Mouse (Mus musculus) layer of hippocampus, adult 11-12 months (tissue): ENCODE results near the gene Khdc1a.
"Not testable (repeated sequence)": the region's sequence is repeated elsewhere in the genome, so short reads cannot be mapped to it uniquely, and the experiment has no call there.

Source experiments
- DNase-seq: peaks from one replicate; pipeline ENCODE4 v3.0.0; 2022; ENCODE audit warnings: low spot score

The Khdc1a gene

GRCm38 (mm10) chr1:21349341-21349740 lies at the start of gene Khdc1a:
TSS of gene Khdc1a (plus strand) at chr1:21349641.
- DNase-seq, result no peak

- no peak for DNase-seq
Measured at GRCm38 (mm10) chr1:21299826-21300225, 49.6 kb upstream of the Khdc1a start.

GRCm38 (mm10) chr1:21301686-21302085 lies 47.8 kb upstream of the Khdc1a start:
- DNase-seq, result no peak

DNA sequence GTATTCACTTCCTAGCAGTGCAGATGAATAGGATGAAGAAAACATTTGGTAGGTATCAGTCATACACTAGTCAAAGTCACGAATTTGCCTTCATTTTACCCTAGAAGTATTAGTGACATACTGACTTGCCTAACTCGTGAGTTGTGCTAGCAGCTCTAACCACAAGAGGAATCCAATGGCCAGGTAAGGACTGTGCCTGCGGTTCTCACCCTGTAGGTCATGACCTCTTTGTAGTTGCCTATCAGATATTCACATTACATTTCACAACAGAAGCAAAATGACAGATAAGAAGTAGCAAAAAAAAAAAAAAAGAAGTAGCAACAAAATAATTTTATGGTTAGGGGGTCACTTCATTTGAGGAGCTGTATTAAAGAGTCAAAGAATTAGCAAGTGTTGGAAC lies 45.3 kb upstream of the Khdc1a start:
- DNase-seq, result no peak

GRCm38 (mm10) chr1:21304646-21305045 lies 44.8 kb upstream of the Khdc1a start:
- no peak for DNase-seq

- no peak for DNase-seq
Measured at GRCm38 (mm10) chr1:21305443-21305842, 44.0 kb upstream of the Khdc1a start.

- no peak for DNase-seq
Measured at GRCm38 (mm10) chr1:21314336-21314735, 35.1 kb upstream of the Khdc1a start.

- no peak for DNase-seq
Measured at GRCm38 (mm10) chr1:21315756-21316155, 33.7 kb upstream of the Khdc1a start.

GRCm38 (mm10) chr1:21316305-21316704 lies 33.1 kb upstream of the Khdc1a start:
- DNase-seq, result no peak

- DNase-seq, result no peak
Measured at GRCm38 (mm10) chr1:21318202-21318601, 31.2 kb upstream of the Khdc1a start.

GRCm38 (mm10) chr1:21320271-21320670 lies 29.2 kb upstream of the Khdc1a start:
- DNase-seq, result not testable (repeated sequence)

DNA sequence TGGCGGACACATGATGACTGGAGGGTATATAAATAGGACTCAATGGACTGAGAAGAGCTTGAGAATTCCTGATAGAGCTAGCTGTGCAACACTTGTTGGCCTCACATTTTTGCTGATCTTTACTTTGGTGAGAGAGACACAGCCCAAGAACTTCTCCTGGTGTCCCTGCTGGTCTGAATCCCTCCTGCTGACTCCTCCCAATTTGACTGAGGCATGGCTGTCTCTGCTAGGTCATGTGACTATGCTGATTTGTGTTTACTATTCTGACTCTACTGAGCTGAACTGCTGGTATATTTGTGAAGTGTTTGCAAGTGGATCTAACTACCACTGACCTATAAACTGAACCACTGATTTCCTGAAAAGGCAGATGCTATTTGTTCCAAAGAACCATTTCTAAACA lies 27.8 kb upstream of the Khdc1a start:
- DNase-seq, result no peak

DNA sequence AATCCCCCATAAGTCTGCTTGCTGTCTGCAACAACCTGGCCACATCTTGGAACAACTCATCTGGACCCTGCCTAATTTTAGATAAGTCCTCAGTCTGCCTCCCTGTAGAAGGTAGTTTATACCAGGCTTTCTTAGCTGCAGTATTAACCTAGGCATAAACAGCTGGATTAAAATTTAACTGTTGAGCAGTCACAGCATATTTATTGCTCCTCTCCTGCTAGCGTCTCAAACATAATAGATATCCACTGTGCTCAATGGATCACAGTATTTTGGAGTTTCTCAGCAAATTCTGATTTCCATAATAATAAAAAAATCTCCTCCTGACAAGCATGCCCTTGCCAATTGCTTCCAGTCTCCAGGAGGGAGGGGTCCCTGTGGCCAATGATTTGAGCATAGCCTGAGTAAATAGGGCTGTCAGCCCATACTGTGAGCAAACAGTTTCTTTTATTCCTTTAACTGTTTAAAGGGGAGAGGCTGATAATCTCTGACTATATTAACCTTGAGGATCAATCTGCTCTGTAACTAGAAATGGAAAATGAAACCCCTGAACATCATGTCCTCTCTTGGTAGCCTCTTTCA lies 25.4 kb upstream of the Khdc1a start:
- no peak for DNase-seq

DNA sequence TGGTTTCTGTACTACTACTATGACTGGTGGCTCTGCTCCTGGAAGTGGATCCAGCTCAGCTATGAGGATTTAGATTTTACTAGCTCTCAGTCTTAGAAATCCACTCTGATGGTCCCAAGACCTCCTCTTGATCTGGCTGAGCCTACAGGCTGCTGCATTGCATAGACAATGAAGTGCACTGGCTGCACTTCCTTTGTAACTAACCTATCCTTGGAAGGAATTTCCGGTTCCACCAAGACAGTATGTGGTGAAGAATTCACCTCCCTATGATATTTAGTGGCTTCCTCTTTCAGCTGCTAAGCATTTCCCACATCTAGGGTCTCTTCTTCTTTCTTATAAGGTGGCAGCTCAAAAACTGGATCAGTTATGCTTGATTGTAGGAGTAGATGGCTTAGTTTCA lies 24.8 kb upstream of the Khdc1a start:
- no peak for DNase-seq

DNA sequence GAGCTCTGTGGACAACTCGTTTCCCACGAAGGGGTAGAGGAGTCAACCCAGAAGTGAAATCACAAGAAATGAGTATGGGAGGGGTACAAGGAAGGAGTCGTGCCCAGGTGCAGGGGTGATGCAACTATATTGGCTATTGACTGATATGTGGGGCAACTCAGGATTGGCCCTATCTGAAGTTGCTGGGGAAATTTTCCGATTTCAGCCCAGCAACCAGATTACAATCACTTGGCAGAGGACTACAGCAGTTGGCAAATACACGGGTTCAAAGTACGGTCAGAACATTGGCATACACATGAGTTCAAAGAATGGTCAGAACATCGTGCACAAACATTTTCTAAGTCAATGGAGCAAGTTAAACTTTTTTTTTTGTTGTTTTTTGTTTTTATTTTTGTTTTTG lies 22.7 kb upstream of the Khdc1a start:
- DNase-seq, result no peak

DNA sequence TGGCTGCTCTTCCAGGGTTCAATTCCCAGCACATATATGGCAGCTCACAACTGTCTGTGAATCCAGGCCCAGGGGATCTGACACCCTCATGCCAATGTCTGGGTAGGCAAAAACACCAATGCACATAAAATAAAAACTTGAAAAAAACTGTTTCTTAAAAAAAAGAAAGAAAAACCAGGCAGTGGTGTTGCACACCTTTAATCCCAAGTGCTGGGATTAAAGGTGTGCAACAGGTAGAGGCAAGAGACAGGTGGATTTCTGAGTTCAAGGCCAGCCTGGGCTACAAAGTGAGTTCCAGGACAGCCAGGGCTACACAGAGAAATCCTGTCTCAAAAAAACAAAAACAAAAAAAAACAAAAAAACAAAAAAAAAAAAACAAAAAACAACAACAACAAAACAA lies 18.3 kb upstream of the Khdc1a start:
- not testable (repeated sequence) for DNase-seq

- no peak for DNase-seq
Measured at GRCm38 (mm10) chr1:21333222-21333973, 16.0 kb upstream of the Khdc1a start.

GRCm38 (mm10) chr1:21335836-21336235 lies 13.6 kb upstream of the Khdc1a start:
- no peak for DNase-seq

DNA sequence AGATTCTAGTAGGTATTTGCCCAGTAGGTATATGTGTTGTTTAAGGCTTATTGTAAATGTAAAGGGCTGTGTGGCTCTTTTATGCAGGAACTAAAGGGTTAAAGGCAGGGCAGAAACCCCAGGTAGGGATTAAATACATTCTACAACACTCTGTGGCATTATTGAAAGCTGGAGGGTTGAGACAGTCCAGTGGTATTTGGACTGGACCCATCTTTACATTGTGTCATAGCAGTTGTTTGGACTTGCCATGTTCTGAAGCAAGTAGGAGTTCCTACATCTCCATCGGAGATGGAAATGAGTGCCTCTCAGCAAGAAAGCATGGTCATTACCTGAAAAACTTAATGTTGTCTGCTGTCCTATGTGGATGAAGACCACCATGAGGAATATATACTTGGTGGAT lies 8.7 kb upstream of the Khdc1a start:
- DNase-seq, result no peak

DNA sequence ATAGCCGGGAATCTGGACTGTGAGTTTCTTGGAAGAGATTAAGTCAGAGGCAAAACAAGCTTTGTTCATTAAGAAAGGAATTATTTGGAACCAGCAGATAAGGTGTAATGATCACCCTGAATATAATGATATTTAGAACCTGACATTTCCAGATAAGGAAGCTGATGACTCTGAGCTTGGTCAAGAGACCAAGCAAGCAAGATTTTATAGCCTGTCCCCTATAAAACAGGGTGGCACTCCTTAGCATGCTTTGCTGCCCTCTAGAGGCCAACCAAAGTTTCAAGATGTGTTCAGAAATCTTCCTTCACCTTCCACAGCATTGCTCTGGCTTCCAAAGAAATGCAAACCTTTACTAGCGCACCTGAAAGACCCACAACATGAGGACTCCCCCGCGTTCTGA lies 5.2 kb upstream of the Khdc1a start:
- peak; percentile 48 for DNase-seq

DNA sequence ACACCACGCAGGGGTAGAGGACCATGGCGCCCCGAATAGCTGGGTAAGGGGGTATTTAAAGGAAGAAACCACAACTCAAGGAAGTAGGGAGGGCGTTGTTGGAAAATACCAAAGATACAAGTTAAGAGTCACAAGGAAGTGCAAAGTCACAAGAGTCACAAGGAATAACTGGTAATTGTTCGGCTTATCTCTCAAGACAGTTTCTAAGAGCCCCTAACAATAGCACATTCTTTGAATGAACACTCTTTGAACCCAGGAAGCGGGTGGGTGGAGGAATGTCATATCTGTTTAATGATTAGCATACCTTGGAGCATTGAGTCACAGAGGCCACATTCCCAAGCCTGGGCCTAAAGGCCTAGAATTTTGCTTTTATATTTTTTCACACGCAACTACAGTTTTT lies 4.7 kb upstream of the Khdc1a start:
- DNase-seq, result not testable (repeated sequence)

- not testable (repeated sequence) for DNase-seq
Measured at GRCm38 (mm10) chr1:21368031-21368430, 18.6 kb downstream of the Khdc1a start, which contains the start of gene Khdc1c. TSS of gene Khdc1c (plus strand) at chr1:21368331.

- no peak for DNase-seq
Measured at GRCm38 (mm10) chr1:21383256-21383655, 33.8 kb downstream of the Khdc1a start, which contains the start of gene Khdc1b. TSS of gene Khdc1b (plus strand) at chr1:21383556.
